Mouse (Mus musculus): ENCODE data around the gene Praf2. TPM values are rescaled to one million over a fixed set of nuclear protein-coding genes. Genes with fewer than 3 reads are reported as not detected.

Praf2 gene
- 26.1 and 85.6 TPM in 2 replicates for polyA plus RNA-seq (2012; rRNA removed; ENCODE audit: low replicate concordance)

GRCm38 (mm10) chrX:7728215-7728921 lies at the start of gene Praf2:
Gene Praf2, plus strand, starts transcription at chrX:7728439.

GRCm38 (mm10) chrX:7680864-7681263 lies 47.4 kb upstream of the Praf2 start, which contains the start of gene Magix:
Gene Magix, minus strand, starts transcription at chrX:7681251.

DNA sequence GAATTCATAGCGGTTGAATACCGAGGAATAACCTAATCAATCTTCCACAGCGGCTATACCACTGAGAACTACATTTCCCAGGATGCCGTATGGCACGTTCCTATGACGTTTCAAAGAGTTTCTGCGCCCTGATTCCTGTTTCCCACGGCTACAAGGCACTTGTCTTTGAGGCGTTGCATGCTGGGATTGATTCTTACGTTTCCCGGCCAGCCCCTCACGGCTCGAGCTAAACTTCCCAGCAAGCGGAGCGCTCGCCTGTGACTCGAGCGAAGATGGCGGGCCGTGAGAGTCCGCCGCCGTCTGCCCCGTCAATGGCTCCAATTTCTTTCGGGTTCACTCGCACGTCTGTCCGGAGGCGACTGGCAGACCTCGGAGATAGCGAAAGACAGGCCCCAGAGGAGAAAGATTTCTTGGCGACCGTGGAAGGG lies 31.3 kb upstream of the Praf2 start, which contains the start of gene Gpkow:
Gpkow (plus strand) TSS at position 178 of the 428 bp plus-strand sequence.

DNA sequence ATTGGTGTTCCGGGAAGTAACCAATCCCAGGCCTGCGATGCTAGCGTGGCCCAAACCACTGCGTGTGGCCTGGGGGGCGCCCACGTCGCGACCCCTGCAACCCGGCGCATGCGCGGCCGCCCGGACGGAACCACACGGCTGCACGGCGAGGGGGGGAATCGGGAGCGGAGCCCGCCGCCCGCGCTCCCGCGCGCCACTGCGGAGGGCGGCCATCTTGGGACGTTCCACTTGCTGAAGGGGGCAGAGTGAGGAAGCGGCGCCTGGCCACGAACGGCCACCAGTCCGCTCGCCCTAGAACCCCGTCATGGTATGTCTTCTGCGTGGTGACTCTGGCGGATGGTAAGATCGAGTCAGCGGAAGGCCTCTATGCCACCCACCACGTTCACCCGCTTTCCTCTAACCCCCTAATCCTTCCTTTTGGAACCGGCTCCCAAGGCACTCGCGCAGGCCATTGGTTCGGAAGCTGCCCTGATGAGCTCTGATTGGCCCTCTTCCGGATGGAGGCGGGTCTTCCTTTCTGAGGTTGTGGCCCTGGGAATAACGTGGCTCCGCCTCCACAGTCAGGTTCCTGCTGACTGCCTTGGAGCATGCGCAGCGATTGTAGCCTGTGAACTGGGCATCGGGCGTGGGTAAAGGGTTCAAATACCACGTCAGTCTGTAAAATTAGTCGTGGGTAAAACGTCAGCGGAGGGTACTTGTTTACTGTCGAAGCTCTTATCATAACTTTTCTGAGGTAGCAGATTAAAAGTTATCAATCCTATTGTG lies 13.9 kb upstream of the Praf2 start, which contains the start of gene Wdr45:
Wdr45 (plus strand) TSS at position 199 of the 765 bp plus-strand sequence.

DNA sequence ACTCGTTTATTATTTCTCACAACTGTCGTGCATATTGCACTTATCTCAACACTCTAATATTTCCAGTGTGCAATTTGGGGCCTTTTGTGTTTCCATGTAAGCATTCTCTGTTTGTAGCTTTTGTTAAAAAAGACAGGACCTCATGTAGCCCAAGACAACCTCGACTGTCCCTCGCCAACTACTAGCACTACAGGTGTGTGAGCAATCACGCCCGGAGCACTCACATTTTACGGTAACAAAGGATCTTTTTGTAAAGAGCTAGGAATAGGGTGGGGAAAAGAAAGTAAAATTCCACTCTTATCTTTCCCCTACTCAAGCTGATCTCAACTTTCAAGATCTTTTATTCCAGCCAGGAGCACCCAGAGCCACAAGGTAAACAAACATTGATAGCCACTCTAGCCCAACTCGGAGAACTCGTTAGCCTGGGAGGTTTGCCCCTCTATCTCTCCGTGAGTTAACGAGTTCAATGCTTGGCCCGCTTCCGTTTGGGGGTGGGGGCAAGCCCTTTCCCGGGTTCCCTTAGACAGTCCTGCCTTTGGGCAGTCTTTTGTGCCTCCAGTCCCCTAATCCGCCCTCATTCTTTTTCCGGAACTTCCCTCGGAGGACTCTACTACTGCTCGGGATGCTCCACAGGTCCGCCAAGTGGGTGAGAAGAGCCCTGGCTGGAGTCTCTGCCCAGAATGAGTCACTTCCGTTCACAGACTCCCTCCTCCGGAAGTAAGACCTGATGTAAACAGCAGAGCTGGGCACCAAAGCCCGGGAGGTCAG lies 6.5 kb upstream of the Praf2 start, which contains the start of gene Gm45208:
Gm45208 (plus strand) TSS at position 732 of the 768 bp plus-strand sequence.

DNA sequence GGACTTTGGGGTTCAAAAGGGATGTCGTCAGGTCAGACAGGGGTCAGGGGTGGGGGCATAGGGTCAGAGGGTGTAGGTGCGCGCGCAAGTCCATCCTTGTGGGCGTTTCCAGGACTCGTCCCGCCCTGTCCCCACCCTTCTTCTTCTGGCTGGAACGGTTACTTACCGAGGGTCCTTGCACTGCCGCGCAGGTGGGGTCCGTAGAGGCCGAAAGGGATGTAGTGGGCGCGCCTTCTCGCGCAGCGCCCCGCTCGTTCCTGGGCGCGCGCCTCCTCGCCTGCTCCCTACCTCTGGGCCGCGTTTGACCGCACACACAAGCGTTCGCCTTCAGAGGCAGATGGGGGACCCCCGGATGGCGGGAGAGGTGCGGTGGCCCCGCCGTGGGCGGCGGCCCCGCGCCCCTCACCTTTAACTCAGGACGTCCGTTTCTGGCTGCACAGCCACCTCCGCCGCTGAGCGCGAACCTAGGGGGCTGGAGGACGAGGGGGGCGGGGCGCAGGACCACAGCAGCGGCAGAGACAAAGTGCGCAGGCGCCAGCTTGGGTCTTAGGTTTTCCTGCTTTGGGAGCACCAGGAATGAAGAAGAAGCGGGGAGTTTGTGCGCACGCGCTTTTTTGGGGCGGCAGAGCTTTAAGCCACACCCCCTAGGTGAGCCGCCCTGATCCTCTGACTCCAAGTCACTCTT lies 22.3 kb downstream of the Praf2 start, which contains the start of gene Ccdc120:
Ccdc120 (minus strand) TSS at position 474 of the 685 bp plus-strand sequence.

DNA sequence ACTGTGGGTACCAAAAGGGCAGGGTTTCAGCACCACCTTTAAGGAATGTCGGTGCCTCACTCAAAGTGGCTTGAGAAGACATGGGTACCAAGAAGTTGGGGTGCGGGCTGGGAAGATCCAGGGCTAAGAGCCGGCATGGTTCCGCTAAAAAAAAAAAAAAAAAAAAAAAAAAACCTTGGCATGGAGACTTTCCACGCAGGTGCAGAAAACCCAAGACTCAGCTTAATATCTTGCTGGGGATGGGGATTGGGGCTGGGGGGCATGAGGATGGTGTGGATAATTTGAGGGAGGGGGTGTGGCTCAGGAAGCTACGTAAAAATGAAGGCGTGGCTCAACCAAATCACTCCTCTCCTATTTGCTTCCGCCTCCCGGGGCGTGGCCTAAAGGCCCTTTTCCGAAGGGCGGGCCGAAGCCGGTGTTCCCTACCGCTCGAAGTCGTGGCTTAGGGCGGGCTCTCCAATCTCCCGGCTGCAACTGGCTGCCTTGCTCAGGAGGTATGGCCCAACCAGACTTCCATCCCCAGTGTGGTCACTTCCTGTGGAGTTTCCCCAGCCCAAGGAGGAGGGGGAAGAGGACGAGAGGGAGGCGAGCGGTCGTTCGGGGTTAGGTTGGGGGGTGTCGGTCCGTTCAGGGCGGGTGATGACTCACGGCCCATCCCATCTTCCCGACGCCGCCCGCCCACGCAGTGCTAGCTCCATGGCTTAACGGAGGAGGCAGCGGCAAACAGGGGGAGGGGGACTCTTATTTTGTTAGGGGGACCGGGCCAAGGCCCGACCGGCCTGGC lies 34.1 kb downstream of the Praf2 start, which contains the start of gene Tfe3:
Tfe3 (plus strand) TSS at position 424 of the 784 bp plus-strand sequence.

Other genes with a start within 250 kb of the Praf2 start
- 0.15 and 0.36 TPM in 2 replicates for gene Foxp3, start 154.8 kb upstream of the Praf2 start, polyA plus RNA-seq (2012; rRNA removed; ENCODE audit: low replicate concordance)
- gene Ppp1r3f, start 154.2 kb upstream of the Praf2 start, polyA plus RNA-seq (2012; rRNA removed; ENCODE audit: low replicate concordance), result 1.6 and 3.6 TPM in 2 replicates
- 20.1 and 23.7 TPM in 2 replicates for gene Ccdc22, start 122.9 kb upstream of the Praf2 start, polyA plus RNA-seq (2012; rRNA removed; ENCODE audit: low replicate concordance)
- gene Cacna1f, start 121.4 kb upstream of the Praf2 start, polyA plus RNA-seq (2012; rRNA removed; ENCODE audit: low replicate concordance), result 0.03 and 0.06 TPM in 2 replicates
- gene Syp, start 90.0 kb upstream of the Praf2 start, polyA plus RNA-seq (2012; rRNA removed; ENCODE audit: low replicate concordance), result 6.8 and 38.6 TPM in 2 replicates
- 22.2 and 28.8 TPM in 2 replicates for gene Prickle3, start 71.2 kb upstream of the Praf2 start, polyA plus RNA-seq (2012; rRNA removed; ENCODE audit: low replicate concordance)
- gene Plp2, start 57.0 kb upstream of the Praf2 start, polyA plus RNA-seq (2012; rRNA removed; ENCODE audit: low replicate concordance), result 261 and 296 TPM in 2 replicates
- 6.6 and 7.9 TPM in 2 replicates for gene Magix, start 47.2 kb upstream of the Praf2 start, polyA plus RNA-seq (2012; rRNA removed; ENCODE audit: low replicate concordance)
- gene Gpkow, start 31.3 kb upstream of the Praf2 start, polyA plus RNA-seq (2012; rRNA removed; ENCODE audit: low replicate concordance), result 9.4 and 11.1 TPM in 2 replicates
- 77.1 and 105 TPM in 2 replicates for gene Wdr45, start 14.1 kb upstream of the Praf2 start, polyA plus RNA-seq (2012; rRNA removed; ENCODE audit: low replicate concordance)
- 0.97 TPM in 1 of 2 replicates, not detected in the other for gene Gm45208, start 6.2 kb upstream of the Praf2 start, polyA plus RNA-seq (2012; rRNA removed; ENCODE audit: low replicate concordance)
- gene Ccdc120, start 22.5 kb downstream of the Praf2 start, polyA plus RNA-seq (2012; rRNA removed; ENCODE audit: low replicate concordance), result 3.5 and 16.5 TPM in 2 replicates
- 27.8 and 38.8 TPM in 2 replicates for gene Tfe3, start 34.1 kb downstream of the Praf2 start, polyA plus RNA-seq (2012; rRNA removed; ENCODE audit: low replicate concordance)
- gene Gripap1, start 61.3 kb downstream of the Praf2 start, polyA plus RNA-seq (2012; rRNA removed; ENCODE audit: low replicate concordance), result 31.1 and 39.0 TPM in 2 replicates
- gene Kcnd1, start 93.8 kb downstream of the Praf2 start, polyA plus RNA-seq (2012; rRNA removed; ENCODE audit: low replicate concordance), result 2.1 and 4.6 TPM in 2 replicates
- gene Otud5, start 112.9 kb downstream of the Praf2 start, polyA plus RNA-seq (2012; rRNA removed; ENCODE audit: low replicate concordance), result 24.5 and 39.8 TPM in 2 replicates
- gene Pim2, start 149.8 kb downstream of the Praf2 start, polyA plus RNA-seq (2012; rRNA removed; ENCODE audit: low replicate concordance), result 3.0 and 9.6 TPM in 2 replicates
- 57.9 and 69.0 TPM in 2 replicates for gene Slc35a2, start 155.6 kb downstream of the Praf2 start, polyA plus RNA-seq (2012; rRNA removed; ENCODE audit: low replicate concordance)
- gene Pqbp1, start 170.8 kb downstream of the Praf2 start, polyA plus RNA-seq (2012; rRNA removed; ENCODE audit: low replicate concordance), result 52.5 and 69.5 TPM in 2 replicates
- 31.6 and 39.6 TPM in 2 replicates for gene Timm17b, start 170.9 kb downstream of the Praf2 start, polyA plus RNA-seq (2012; rRNA removed; ENCODE audit: low replicate concordance)
- not detected in 2 replicates for gene Gm10491, start 179.4 kb downstream of the Praf2 start, polyA plus RNA-seq (2012; rRNA removed; ENCODE audit: low replicate concordance)
- gene Gm10490, start 181.1 kb downstream of the Praf2 start, polyA plus RNA-seq (2012; rRNA removed; ENCODE audit: low replicate concordance), result not detected in 2 replicates
- 0.24 TPM in 1 of 2 replicates, not detected in the other for gene Pcsk1n, start 191.4 kb downstream of the Praf2 start, polyA plus RNA-seq (2012; rRNA removed; ENCODE audit: low replicate concordance)
- not detected in 2 replicates for gene Eras, start 200.2 kb downstream of the Praf2 start, polyA plus RNA-seq (2012; rRNA removed; ENCODE audit: low replicate concordance)
- gene Hdac6, start 219.4 kb downstream of the Praf2 start, polyA plus RNA-seq (2012; rRNA removed; ENCODE audit: low replicate concordance), result 23.6 and 53.9 TPM in 2 replicates
- 0.26 and 1.4 TPM in 2 replicates for gene Gata1, start 249.6 kb downstream of the Praf2 start, polyA plus RNA-seq (2012; rRNA removed; ENCODE audit: low replicate concordance)